Mouse (Mus musculus): ENCODE data around the gene Rbm24. TPM values are rescaled to one million over a fixed set of nuclear protein-coding genes. Genes with fewer than 3 reads are reported as not detected.
A peak's percentile ranks its signal among the peaks of the same experiment; 100 is the strongest.

Gene Rbm24
- not detected in 2 replicates for total RNA-seq (2015)
- total RNA-seq (2017): not detected in 2 replicates

DNA sequence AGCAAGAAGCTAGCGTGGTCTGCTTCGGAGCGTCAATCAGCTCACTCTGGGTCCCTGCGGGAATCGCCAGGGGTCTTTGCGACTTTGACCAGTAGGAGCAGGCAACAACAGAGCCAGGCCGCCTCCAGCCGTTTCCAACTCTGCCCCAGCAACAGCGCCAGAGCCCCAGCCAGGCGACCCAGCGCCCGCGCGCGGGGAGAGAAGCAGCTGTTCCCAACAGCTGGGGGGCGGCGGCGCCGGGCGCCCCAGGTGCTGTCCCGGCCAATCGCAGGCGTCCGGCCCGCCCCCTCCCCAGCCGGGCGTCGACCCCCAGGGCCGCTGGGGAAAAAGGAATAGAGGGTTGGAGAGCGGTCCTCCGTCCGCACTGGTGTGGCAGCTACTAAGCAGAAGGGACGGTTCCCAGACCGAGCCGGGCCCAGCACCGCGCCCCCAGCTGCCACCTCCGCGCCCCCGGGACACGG, at the start of gene Rbm24:
Gene Rbm24 (plus strand): TSS at position 294 of the 461 bp plus-strand sequence.
- peak; percentile 39 for ATAC-seq (replicated peaks; ENCODE audit: poor library complexity)

DNA sequence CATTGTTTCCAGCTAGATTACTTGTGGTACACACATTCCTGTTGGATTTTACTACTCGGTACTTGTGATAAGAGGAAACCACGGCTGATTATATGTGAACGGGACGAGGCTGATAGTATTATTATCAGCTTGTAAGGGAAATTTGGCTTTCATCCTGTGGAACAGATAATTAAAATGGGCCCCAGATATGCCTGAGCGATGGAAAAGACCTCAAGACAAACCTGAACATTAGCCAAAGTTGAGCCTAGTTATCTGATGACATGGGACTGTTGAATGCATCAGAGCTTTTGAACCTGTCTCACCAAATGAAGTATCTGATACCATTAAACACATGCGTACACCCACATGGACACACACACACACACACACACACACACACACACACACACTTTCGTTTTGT, 45.4 kb upstream of the Rbm24 start:
- peak; percentile 11; the same call in 1 of the 2 replicates for ATAC-seq (replicated peaks; ENCODE audit: poor library complexity)

GRCm38 (mm10) chr13:46375371-46375770, 42.9 kb upstream of the Rbm24 start:
- no peak for ATAC-seq (replicated peaks; ENCODE audit: poor library complexity)

GRCm38 (mm10) chr13:46387396-46387795, 30.8 kb upstream of the Rbm24 start:
- no peak for ATAC-seq (replicated peaks; ENCODE audit: poor library complexity)

- no peak for ATAC-seq (replicated peaks; ENCODE audit: poor library complexity)
Observed at GRCm38 (mm10) chr13:46391654-46392053, 26.6 kb upstream of the Rbm24 start.

DNA sequence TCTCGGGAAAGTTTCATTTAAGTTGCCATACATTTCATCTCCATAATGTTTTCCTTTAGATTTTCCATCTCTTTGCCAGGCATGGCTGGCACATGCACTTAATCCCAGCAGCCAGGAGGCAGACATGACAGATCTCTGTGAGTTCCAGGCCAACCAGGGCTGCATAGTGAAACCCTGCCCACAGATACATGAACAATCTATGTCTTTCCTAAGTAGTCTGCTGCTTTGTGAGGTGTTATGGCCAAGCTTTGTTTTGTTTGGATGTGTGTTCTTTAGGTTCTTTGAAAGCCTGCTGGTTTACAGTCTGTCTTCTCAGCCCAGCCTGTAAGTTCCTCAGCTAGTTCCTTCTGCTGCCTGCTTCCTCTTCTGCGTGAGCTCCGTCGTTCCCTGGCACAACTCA, 25.3 kb upstream of the Rbm24 start:
- no peak for ATAC-seq (replicated peaks; ENCODE audit: poor library complexity)

GRCm38 (mm10) chr13:46393936-46394335, 24.3 kb upstream of the Rbm24 start:
- ATAC-seq (replicated peaks; ENCODE audit: poor library complexity): no peak

GRCm38 (mm10) chr13:46397235-46397634, 21.0 kb upstream of the Rbm24 start:
- peak; percentile 91 for ATAC-seq (replicated peaks; ENCODE audit: poor library complexity)

- no peak for ATAC-seq (replicated peaks; ENCODE audit: poor library complexity)
Observed at GRCm38 (mm10) chr13:46407151-46407550, 11.1 kb upstream of the Rbm24 start.

DNA sequence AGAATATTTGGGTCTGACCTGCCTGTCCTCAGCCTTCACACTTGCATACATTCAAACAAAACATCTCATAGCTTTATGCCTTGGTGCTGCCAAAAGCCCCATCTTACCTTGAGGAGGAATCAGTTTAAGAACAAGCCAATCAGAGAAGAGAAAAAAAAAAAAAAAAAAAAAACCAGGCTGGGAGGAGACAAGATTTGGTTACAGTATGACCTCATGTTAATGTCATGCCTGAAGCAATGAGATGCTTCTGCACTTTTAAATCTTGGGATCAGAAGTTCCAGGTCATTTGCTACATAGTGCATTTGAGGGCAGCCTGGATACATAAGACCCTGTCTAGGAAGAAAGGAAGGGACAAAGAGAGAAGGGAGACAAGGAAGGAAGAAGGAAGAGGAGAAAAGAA, 6.0 kb upstream of the Rbm24 start:
- no peak for ATAC-seq (replicated peaks; ENCODE audit: poor library complexity)

DNA sequence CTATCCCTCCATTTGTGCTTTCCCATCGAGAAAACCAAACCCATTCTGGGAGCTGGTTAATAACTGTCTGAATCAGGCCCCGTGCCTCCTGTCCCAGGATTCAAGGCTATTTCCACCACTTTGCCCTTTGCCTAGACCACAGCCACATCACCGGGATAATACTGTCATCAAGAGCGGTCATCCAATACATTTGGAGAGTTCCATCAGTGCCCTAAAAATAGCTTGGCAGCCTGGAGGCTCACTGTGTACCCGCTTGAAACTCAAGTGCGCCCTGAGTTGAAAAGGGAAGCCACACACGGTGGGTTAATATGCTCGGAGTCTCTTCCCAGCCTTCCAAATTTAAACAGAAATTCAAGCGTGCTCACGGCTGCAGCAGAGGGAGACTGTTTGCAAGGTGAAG, 4.6 kb upstream of the Rbm24 start:
- ATAC-seq (replicated peaks; ENCODE audit: poor library complexity): no peak

DNA sequence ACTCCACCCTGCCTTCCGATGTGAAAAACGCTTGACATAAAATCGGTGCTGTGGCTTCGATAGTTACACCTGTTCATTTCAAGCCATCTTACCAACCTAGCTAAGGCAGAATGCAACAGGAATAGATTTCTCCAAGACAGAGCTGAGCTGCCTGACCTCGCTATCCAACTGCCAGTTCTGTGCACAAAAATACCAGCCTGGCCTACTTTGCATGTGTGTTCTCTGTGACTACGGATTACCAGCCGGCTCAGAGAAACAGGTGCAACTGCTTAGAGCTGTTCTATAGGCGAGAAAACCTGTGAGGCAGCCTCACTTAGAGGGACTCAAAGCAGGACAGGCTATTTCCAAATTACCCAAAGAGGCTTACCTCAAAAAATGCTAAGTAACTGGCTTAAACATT, 4.2 kb upstream of the Rbm24 start:
- no peak for ATAC-seq (replicated peaks; ENCODE audit: poor library complexity)

DNA sequence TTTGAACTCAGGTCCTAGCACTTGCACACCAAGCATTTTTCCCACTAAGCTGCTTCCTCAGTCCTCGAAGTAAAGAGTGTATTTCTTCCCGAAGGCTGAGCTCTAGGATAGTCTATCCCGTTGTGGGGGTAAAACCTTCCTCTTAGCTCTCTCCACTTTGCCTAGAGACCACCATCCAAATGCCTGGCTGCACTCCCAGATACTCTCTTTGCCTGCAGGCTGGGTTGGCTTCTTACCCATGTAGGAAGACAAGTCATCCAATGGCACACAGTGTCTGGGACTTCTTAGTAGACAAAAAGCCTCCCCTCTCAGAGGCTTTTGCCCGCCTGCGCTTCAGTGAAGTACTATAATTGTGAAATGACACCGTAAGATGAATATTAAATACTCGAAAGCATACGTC, 2.2 kb upstream of the Rbm24 start:
- ATAC-seq (replicated peaks; ENCODE audit: poor library complexity): no peak

DNA sequence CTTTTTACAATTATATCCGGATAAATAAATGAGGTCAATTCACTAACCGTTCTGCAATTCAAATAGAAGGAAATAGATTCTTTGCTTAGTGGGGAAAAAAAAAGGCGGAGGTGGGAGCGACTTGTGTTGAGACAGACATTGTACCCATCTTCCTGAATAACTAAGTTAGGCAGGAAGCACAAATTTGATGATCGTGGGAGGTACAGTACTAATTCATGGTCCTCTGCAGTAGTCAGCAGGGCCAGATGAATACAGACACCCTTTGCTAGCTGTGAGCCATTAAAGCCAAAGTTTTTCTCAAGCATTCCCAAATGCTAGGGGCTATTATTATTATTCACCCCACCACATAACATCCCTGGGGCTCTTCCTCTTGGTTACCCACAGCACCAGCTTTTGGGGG, 640 bp upstream of the Rbm24 start:
- no peak for ATAC-seq (replicated peaks; ENCODE audit: poor library complexity)

DNA sequence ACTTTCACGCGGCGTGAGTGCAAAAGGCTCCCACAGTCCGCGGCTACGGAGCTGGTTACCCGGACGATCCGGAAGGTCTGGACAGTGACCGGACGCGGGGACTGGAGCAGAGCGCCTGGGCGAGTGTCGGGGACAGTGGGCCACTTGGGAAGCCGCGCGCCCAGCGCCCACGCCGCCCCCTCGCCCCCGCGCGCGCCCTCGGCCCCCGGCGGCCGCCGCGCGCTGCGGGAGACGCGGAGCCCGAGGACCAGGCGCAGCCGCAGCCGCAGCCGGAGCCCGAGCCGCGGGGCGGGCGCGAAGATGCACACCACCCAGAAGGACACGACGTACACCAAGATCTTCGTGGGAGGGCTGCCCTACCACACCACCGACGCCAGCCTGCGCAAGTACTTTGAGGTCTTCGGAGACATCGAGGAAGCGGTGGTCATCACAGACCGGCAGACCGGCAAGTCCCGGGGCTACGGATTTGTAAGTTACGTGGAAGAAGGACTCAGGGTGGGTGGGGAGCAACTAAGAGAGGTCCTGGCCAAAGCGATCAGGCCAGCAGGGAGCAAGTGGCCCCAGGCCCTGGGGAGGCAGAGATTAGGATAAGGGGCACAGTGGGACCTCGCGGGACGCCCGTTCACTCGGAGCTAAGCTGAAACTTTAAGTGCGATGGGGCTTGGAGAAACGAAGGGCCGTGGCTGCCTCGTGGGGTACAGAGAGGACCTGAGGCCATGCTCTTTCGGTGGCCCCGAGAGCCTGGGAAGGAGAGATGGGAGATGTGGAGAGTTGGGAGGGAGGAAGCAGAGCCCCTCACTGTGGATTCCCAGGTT, 704 bp downstream of the Rbm24 start:
- 0 out of 2 replicates have a peak, but pooled peaks have one; percentile 9 for ATAC-seq (replicated peaks; ENCODE audit: poor library complexity)

DNA sequence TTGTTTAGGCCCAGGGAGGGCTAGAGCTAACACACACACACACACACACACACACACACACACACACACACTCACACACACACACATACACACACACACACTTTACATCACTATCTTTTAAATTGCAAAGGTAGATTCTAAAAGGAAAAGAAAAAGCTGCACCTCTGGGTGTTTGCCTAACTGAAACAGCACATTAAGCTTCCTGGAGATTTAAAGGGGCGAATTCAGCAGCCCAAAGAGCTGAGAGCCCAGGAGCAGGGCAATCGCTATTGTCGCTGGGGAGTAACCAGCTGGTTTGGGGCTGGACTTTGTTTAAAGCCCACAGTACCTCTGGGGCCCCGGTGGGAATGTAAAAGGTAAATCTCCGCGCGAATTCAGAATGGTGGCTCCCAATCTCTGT, 1.4 kb downstream of the Rbm24 start:
- no peak for ATAC-seq (replicated peaks; ENCODE audit: poor library complexity)

- ATAC-seq (replicated peaks; ENCODE audit: poor library complexity): no peak
Observed at GRCm38 (mm10) chr13:46420095-46420494, 1.9 kb downstream of the Rbm24 start.

- no peak for ATAC-seq (replicated peaks; ENCODE audit: poor library complexity)
Observed at GRCm38 (mm10) chr13:46423805-46424204, 5.6 kb downstream of the Rbm24 start.

DNA sequence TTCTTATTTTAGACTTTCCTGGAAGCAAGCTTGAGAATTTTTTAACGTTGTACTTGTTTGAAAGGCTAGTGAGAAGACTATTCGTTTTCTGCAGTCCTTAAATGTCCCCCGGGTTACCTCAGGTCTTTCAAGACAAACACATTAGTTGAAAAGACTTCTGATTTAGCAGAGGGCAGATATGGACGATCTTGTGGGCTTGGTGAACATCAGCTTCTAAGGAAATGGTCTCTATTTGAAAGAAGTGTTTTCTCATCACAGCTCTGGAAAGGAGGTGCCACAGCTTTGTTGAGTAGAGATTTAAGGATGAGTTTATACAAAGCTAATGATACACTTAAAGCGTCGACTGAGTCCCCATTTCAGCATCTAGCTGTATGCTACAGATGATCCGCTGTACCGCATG, 6.1 kb downstream of the Rbm24 start:
- ATAC-seq (replicated peaks; ENCODE audit: poor library complexity): no peak

GRCm38 (mm10) chr13:46426651-46427269, 8.5 kb downstream of the Rbm24 start:
- ATAC-seq (replicated peaks; ENCODE audit: poor library complexity): no peak

- ATAC-seq (replicated peaks; ENCODE audit: poor library complexity): no peak
Observed at GRCm38 (mm10) chr13:46428964-46429363, 10.7 kb downstream of the Rbm24 start.

DNA sequence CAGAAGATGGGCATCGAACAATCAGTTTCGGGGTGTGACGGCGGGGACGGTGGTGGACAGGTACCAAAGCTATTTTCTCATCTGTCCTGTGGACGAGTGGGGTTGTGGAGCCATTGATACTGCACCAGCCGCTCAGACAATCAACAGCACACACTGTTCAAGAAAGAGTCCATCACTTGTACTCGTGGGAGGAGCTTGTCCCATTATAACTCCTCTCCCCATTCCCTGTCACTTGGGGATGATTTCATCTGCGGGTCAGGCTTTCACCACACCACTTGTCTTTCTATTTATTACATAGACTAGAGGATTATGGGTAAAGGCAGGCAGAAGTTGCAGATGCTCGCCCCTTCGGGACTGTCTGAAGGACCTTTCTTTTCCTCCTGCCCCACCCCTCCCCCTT, 11.6 kb downstream of the Rbm24 start:
- ATAC-seq (replicated peaks; ENCODE audit: poor library complexity): no peak

Data from megakaryocyte progenitor cell, adult 5-6 weeks (primary cell).